Mouse (Mus musculus) heart, postnatal 36 days (tissue): Measurements from ENCODE around the gene Rbks. TPM values are rescaled to one million over a fixed set of nuclear protein-coding genes. Genes with fewer than 3 reads are reported as not detected.
A peak's percentile ranks its signal among the peaks of the same experiment; 100 is the strongest.

ENCODE experiments used
- DNase-seq, 2 experiments: peaks; one replicate each; pipeline ENCODE4 v3.0.0; 2021 to 2022
- intact Hi-C: fragments of 180-260 bp; cut with DNase I; formaldehyde crosslinking; loops from one replicate; pipeline ENCODE4 v1.15.1; 2025
- total RNA-seq, 2 experiments: library from RNA; stranded (reverse); gene quantifications; 2 replicates each; pipeline ENCODE4 v1.2.3; 2021

Rbks gene
- total RNA-seq, result 1 to 10 TPM; 3.2 to 3.4 TPM

DNA sequence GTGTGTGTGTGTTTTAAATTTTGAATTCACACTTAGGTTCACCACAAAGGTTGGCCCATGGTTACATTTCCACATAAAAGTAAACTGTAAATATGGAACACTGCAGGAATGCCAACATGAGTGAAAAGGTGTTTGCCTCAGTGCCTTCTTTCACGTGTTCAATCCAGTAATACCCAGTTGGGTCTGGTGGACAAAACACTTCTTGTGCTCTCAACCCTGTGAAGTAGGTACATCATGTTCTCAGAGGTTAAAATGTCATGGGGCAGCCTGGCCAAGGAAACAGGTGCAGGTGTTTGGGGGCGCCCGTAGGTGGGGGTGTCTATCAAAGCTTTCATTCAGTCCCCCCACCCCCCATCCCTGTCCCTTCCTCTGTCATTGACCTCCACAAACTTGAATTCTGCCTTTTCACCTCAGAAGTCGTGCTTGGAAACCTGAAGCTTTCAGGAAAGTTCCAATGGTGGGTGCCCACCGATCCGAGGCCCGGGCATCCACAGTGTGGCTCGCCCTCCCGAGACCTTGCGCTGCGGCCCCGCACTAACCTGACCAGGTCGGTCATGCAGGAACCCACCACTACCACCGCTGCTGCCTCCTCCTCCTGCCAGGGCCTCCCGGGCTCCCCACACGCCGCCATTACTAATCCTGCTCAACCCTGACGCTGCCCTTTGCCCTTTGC, at the start of gene Rbks:
Rbks (minus strand) TSS at position 657 of the 673 bp plus-strand sequence.
- DNase-seq, result no peak
- intact Hi-C loops, result loop anchor here (2.0 to 5.0 kb wide), 3 partner anchors 82 to 500 kb away; no protein-coding TSS in a partner anchor

- intact Hi-C loops, result no loop called here
- no peak for DNase-seq
These were observed 45.1 kb upstream of the Rbks start for GRCm38 (mm10) chr5:31742521-31743031.

GRCm38 (mm10) chr5:31741931-31742330, 44.5 kb upstream of the Rbks start:
- intact Hi-C loops, result no loop called here
- no peak for DNase-seq

DNA sequence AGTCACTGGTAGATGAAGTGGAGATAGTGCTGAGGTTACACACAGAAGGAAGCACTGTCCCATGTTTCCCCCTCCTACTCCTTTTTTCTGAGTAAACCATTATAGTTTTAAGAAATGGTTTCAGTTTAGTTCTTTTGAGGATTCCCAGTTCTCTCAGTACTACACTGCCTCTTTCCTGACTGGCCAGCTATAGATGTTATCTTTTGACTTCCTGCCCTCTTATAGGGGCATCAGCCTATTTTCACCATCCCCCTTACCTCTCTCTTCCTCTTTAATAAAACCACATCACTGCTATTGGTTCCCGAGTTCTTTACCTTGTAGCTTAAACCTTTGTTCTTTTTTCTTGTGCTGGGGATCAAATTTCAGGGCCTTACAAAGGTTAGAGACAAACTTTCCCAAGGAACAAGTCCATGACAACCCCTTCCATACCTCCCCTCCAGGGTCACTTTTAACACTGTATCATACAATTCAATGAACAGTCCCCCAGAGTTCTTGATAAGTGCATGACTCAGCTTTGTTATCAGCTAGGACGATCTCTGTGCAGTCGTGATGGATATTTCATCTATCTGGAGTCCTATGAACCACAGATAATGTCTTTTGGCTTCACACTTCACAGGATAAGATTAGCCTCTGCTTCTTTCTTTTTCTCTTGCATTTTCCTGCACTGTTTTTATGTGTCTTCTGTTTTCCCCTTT, 35.4 kb upstream of the Rbks start:
- intact Hi-C loops, result no loop called here
- no peak for DNase-seq

DNA sequence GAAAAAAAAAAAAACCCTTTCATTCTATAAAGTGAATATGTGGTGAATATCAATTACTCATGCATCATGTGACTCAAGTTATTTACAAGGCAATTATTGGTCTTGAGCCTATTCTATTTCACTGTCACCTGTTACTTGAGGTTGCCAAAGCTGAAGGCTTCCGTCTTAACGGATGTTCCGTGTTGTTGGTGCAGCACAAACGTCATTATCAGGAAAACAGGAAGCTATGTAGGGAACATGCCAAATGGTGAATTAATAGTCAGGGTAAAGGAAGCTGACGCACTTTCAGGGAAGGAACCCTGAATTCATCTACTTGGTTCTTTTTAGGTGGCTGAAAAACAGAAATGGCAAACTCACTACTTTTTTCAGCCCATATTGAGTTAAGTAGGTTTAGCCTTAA, 30.0 kb upstream of the Rbks start:
- DNase-seq, result no peak
- intact Hi-C loops, result loop anchor here (5.0 kb wide), 1 partner anchor 40 kb away; no protein-coding TSS in a partner anchor

GRCm38 (mm10) chr5:31725885-31726284, 28.5 kb upstream of the Rbks start:
- intact Hi-C loops, result loop anchor here (2.0 to 5.0 kb wide), 2 partner anchors 27 to 41 kb away; no protein-coding TSS in a partner anchor
- no peak for DNase-seq

DNA sequence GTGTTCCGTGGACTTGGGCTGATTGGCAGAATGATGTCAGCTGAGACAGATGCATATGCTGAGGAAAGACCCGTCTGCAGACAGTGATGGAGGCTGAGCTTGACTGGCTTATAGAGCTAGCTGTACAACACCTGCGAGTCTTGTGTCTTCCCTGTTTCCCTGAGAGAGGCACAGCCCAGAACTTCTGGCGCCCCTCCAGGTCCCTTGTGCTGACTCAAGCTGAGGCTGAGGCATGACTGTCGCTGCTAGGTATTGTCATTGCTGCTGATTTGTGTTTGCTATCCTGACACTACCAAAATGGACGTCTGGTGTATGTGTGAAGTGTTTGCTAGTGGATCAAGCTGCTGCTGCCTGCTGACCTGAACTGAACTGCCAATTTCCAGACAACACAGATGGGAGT, 27.1 kb upstream of the Rbks start:
- DNase-seq, result no peak
- intact Hi-C loops, result loop anchor here (2.0 kb wide), 1 partner anchor 26 kb away; no protein-coding TSS in a partner anchor

GRCm38 (mm10) chr5:31715486-31716150, 18.2 kb upstream of the Rbks start:
- intact Hi-C loops, result no loop called here
- DNase-seq, result no peak

DNA sequence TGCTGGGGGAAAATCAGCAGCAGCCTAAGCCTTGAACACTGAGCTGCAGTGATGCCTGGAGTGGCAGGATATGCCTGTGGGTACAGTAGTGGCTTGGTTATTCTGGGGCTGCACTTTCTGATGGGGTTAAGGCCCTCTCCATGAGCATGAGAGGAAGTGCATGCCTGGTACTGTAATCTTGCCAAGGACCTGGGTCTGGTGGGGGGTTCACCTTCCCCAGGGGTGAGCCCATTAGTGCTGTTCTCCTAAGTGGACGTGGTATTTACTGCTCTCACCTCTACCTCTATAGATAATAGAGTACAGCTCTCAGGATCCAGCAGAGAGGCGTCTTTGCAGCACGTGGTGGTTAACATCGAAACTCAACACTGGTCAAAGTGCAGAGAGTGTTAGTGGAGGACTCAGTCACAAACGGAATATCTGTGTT, 16.4 kb upstream of the Rbks start:
- DNase-seq, result no peak
- intact Hi-C loops, result no loop called here

- intact Hi-C loops, result no loop called here
- no peak for DNase-seq
These were observed 15.9 kb upstream of the Rbks start for GRCm38 (mm10) chr5:31713280-31713711.

GRCm38 (mm10) chr5:31709389-31709788, 12.0 kb upstream of the Rbks start:
- DNase-seq, result no peak
- intact Hi-C loops, result no loop called here

- intact Hi-C loops, result no loop called here
- no peak for DNase-seq
These were observed 9.4 kb upstream of the Rbks start for GRCm38 (mm10) chr5:31706826-31707225.

DNA sequence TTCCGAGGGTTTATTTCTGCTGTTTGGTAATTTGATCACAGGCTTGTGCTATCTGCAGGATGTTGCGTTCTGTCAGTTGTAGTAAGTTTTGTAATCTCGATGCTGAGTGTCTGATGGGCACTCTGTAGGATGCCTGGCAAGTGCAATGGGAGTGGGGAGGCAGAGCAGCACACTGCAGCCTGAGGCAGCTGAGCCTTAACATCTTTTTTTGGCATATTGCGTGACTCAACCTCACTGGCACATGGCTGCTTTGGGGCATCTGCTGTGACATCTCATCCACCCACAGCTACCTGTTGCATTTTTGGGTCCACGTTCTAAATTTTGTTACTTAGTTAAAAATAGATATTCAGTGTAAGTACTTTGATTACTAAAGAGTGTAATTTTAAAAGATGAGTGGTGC, 7.5 kb upstream of the Rbks start:
- DNase-seq, result no peak
- intact Hi-C loops, result no loop called here

DNA sequence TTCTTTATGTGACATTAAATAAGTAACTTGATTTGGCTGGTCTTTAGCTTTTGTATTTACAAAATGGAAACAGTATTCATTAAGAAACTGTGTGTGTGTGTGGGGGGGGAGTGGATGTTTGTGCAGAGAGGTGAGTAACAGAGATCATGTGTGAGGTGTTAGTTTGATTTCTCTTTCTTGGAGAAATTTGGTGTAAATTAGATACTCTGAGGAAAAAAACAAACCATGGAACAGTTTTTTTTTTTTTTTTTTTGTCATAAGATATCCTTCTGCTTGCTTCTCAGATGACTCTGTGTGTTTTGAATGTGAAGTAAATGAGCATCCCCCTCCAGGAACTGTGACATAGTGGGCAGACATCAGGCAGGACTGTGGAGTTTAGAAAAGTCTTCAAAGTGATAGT, 2.0 kb upstream of the Rbks start:
- no peak for DNase-seq
- intact Hi-C loops, result loop anchor here (2.0 to 5.0 kb wide), 4 partner anchors 25 to 498 kb away; no protein-coding TSS in a partner anchor

GRCm38 (mm10) chr5:31698931-31699330, 1.5 kb upstream of the Rbks start:
- DNase-seq, result no peak
- intact Hi-C loops, result loop anchor here (1.0 to 5.0 kb wide), 5 partner anchors 26 to 498 kb away; partner anchors contain the start of gene Fosl2

DNA sequence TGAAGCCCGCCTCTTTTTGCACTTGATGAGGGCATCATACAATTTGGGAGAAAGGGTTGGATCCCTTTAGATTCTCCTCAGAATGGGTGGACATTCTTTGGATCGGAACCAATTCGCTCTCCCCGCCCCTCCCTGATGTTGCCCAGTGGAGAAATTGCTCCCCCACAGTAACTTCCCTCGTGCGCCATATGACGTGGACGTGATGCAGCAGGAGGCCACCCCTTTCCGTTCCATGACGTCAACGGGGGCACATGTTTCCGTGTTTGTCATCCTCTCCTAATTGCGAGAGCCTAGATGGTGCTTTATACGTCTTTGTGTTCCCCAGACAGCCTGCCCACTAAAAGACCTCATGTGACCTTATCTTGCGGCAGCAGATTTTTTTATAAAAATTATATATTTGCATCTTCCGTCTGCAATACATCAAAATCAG, 885 bp upstream of the Rbks start:
- DNase-seq, result peak; percentile 84 to 86
- intact Hi-C loops, result loop anchor here (1.0 to 5.0 kb wide), 5 partner anchors 26 to 499 kb away; partner anchors contain the start of gene Fosl2

- intact Hi-C loops, result loop anchor here (1.0 to 5.0 kb wide), 6 partner anchors 27 to 500 kb away; partner anchors contain the start of gene Fosl2
- DNase-seq, result peak; percentile 91 to 95
These were observed 343 bp upstream of the Rbks start, which contains the start of gene Babam2 for GRCm38 (mm10) chr5:31697644-31698296. TSS of gene Babam2 (plus strand) at chr5:31697684.

DNA sequence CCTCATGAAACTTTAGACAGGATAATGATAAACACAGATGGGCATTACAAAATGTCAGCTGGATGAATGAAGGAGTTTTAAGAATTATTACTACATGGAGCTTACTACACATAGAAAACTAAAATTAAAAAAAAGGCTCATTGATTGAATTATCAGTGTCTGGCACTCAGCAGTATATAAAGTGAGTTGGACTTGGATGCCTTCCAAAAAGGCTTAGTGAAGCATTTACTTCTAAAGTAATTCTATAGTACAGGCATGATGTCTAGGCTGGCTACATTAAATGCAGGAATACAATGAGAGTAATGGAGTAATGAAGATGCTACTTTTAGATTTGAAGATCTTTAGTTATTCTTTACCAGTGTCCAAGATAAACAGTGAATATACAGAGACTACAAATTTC, 4.2 kb downstream of the Rbks start:
- no peak for DNase-seq
- intact Hi-C loops, result no loop called here

GRCm38 (mm10) chr5:31687972-31688371, 9.5 kb downstream of the Rbks start:
- intact Hi-C loops, result no loop called here
- no peak for DNase-seq

DNA sequence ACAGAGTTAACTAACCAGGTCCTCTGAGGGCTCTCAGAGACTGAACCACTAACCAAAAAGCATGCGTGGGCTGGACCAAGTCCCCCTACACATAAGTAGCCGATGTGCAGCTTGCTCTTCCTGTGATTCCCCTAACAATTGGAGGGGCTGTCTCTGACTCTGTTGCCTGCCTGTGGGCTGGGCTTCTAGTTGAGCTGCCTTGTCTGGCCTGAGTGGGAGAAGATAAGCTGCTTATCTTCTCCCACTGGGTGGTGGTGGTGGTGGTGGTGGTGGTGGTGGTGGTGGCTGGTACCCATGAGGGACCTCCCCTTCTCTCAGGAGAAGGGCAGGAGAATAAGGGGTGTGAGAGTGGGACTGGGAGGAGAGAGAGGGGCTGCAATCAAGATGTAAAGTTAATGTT, 11.4 kb downstream of the Rbks start:
- no peak for DNase-seq
- intact Hi-C loops, result no loop called here
